Mouse (Mus musculus): ENCODE measurements around the gene Srsf1. TPM values are rescaled to one million over a fixed set of nuclear protein-coding genes. Genes with fewer than 3 reads are reported as not detected.

Gene Srsf1
- 87.6 and 103 TPM in 2 replicates for polyA plus RNA-seq (2015; fragmentation: Nextera tagmentation; extraction: Ambion mirVana)

GRCm38 (mm10) chr11:88046944-88047794, at the start of gene Srsf1:
TSS of gene Srsf1 (plus strand) at chr11:88047373.

GRCm38 (mm10) chr11:88067586-88068410, 20.6 kb downstream of the Srsf1 start, which contains the start of gene Vezf1:
TSS of gene Vezf1 (plus strand) at chr11:88068279.

DNA sequence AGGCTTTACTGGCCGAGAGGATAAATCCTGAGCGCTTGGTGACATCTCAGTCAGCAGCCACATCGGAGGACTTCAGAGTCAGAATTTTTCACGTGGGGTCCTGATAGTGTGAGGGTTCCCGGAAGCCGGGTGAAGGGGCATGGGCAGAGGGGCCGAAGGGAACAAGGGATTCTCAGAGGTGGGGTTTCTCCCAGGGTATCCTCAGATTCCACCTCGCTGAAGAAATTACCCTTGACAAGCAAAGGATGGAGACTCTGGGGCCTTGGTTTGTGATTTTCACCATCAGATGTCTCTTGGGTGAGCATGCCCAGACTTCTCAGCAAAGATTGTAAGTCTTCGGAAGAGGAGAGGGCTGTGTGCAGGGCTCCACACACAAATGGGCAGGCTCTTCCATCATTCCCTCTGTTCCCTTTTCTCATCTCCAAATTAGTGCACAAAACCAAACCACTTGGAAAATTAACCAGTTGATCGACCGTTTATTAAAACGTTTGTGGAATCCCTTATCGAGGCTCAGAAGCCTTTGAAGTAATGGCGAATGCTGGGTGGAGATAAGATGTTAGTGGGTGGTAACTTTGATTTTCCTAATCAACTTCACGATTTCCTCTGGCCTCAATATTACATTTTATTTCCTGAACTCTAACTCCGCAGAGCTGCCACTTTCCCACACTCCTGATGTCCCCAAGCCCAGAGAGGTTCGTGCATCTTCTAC, 51.0 kb downstream of the Srsf1 start, which contains the start of gene Cuedc1:
TSS of gene Cuedc1 (plus strand) at position 38 of the 709 bp plus-strand sequence.

Other genes starting within 250 kb of the Srsf1 start
- gene Lpo, start 219.1 kb upstream of the Srsf1 start, polyA plus RNA-seq (2015; fragmentation: Nextera tagmentation; extraction: Ambion mirVana) = not detected in 2 replicates
- gene Mks1, start 194.2 kb upstream of the Srsf1 start, polyA plus RNA-seq (2015; fragmentation: Nextera tagmentation; extraction: Ambion mirVana) = 4.1 and 5.7 TPM in 2 replicates
- gene Epx, start 171.8 kb upstream of the Srsf1 start, polyA plus RNA-seq (2015; fragmentation: Nextera tagmentation; extraction: Ambion mirVana) = 0.45 and 0.66 TPM in 2 replicates
- not detected in 2 replicates for gene Olfr462, start 155.1 kb upstream of the Srsf1 start, polyA plus RNA-seq (2015; fragmentation: Nextera tagmentation; extraction: Ambion mirVana)
- gene Olfr463, start 150.0 kb upstream of the Srsf1 start, polyA plus RNA-seq (2015; fragmentation: Nextera tagmentation; extraction: Ambion mirVana) = not detected in 2 replicates
- not detected in 2 replicates for gene Olfr464, start 126.4 kb upstream of the Srsf1 start, polyA plus RNA-seq (2015; fragmentation: Nextera tagmentation; extraction: Ambion mirVana)
- gene Dynll2, start 59.8 kb upstream of the Srsf1 start, polyA plus RNA-seq (2015; fragmentation: Nextera tagmentation; extraction: Ambion mirVana) = 15.8 and 17.7 TPM in 2 replicates
- 22.1 and 25.2 TPM in 2 replicates for gene Vezf1, start 20.9 kb downstream of the Srsf1 start, polyA plus RNA-seq (2015; fragmentation: Nextera tagmentation; extraction: Ambion mirVana)
- gene Cuedc1, start 50.7 kb downstream of the Srsf1 start, polyA plus RNA-seq (2015; fragmentation: Nextera tagmentation; extraction: Ambion mirVana) = 26.6 and 35.0 TPM in 2 replicates
- 38.9 and 45.0 TPM in 2 replicates for gene Mrps23, start 157.0 kb downstream of the Srsf1 start, polyA plus RNA-seq (2015; fragmentation: Nextera tagmentation; extraction: Ambion mirVana)
- not detected in 2 replicates for gene Ccdc182, start 246.7 kb downstream of the Srsf1 start, polyA plus RNA-seq (2015; fragmentation: Nextera tagmentation; extraction: Ambion mirVana)